Mouse (Mus musculus): ENCODE results near the gene Mettl7a2.

Mettl7a2 gene

DNA sequence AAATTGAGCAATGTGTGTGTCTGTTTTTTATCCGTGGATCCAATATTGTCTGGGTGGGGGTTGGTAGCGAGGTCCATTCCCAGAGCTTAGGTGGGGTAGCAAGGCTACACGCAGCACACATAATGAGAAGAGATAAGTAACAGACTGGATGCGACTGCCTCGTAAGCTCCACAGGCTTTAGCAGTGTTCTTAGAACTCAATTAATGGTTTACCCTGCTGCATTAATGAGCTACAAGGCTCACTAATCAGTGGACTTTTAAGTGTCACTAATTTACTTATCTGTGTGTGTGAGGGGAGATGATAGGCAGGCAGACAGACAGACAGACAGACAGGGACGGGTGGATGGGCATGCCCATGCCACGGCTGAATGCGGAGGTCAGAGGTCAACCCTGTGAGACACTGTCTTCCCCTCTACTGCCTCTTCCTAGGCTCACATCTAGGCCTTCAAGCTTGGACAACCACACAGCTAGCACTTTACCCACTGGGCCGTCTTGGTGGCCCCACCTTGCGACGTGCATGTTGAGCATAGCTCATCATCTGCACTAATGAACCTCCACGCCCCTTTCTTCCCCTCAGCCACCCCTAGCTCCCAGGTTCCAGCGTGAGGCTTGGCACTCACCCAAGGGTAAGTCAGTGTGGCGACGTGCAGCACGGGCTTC, 47.7 kb downstream of the Mettl7a2 start:
- peak; percentile 58 for DNase-seq (ENCODE audit: low spot score)

DNA sequence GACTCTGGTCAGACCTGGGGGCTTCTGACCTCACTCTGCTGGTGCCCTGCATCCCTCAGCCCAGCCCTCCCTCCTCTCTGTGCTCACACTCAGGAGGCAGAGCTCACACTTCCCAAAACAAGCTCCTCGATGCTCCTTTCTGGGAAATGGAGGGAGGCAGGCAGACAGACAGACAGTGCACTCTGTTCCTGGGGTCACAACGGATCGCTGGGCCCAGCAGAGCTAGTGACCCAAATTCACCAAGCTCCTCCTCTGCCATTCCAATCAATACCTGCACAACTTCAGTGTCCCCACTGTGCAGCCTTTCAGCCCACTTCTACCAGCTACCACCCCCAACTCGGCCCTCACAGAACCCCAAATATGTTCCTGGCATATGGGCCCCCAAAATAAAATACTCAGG, 48.8 kb downstream of the Mettl7a2 start:
- no peak for DNase-seq (ENCODE audit: low spot score)

DNA sequence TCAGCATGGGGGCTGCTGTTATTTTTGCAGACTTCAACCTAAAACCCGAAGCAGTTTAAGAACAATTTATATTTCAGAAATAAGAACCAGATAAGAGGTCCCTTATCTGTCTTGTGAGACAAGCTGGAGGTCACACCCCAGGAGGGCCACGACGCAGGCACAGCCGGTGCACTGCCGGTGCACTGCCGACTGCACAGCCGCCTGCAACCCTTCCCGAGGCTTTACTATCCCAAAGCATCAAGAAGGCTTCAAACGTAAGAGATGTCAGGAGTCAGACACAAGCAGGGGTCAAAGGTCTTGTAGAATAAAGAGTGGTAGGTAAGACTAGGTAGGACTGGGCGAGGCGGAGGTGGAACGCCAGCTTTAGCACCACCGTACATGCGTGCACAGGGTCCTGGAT, 49.3 kb downstream of the Mettl7a2 start:
- DNase-seq (ENCODE audit: low spot score): no peak

DNA sequence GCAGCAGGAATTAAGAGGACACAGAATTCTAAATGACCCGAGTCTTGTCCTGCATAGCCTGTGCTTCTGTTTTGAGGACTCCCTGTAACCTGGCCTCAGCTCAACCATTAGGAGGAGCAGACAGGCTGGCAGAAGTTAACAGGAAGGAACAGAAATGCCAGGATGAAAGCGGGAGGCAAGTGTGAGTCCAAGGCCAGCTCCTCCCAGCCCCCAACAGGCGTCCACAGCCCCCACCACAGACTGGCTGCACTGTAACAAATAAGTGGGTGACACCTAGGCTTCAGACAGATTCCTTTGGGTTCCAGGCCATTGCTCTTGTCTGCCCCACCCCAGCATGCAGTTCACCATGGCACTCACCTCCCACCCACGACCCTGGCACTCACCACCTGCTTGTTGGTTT, 49.8 kb downstream of the Mettl7a2 start:
- no peak for DNase-seq (ENCODE audit: low spot score)

DNA sequence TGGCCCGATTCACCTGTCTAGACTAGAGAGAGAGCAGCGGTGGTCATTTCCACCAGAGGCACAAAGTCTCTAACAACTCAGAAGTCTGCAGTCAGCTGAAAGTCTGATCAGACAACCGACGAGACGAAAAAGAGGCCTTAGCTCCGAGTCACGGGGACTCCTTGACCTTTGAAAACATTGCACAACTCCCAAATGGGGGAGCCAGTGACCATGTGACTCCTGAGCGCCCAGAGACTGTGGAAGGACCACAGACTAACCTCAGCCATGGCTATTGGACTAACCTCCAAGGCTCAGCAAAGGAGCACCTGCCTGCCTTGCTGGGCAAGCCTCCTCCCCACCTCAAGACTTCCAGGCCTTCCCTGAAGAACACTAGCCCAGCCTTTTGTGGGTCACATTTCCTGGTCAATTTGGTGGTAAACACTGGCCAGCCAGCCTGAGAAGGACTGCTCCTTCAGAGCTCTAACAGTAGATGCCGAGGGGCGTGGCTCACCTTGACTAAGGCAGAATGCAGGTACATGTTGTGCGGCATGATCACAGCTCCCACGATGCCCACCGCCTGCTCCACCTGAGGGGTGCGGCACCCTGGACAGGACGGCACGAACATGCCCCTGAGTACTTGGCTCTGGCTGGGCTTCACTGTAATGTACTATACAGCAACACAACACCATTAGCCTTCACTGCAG, 50.5 kb downstream of the Mettl7a2 start:
- DNase-seq (ENCODE audit: low spot score): no peak

DNA sequence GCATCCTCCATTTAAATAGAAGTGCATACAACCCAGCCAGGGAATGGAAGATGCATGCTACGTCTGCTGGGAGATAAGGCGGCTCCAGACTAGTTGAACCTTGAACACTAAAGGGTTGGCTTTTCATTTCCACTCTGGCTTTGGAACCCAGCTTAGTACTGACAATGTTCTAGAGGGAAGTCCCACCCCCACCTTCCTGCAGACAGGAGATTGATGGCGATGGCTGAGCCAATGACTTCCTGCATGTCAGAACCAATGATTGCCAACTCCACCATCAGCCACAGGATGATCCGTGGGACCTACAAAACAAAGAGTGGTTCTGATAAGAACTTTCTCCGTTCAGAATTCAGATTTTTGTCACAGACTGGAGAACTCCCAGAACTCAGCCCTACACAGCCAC, 53.1 kb downstream of the Mettl7a2 start:
- DNase-seq (ENCODE audit: low spot score): no peak

DNA sequence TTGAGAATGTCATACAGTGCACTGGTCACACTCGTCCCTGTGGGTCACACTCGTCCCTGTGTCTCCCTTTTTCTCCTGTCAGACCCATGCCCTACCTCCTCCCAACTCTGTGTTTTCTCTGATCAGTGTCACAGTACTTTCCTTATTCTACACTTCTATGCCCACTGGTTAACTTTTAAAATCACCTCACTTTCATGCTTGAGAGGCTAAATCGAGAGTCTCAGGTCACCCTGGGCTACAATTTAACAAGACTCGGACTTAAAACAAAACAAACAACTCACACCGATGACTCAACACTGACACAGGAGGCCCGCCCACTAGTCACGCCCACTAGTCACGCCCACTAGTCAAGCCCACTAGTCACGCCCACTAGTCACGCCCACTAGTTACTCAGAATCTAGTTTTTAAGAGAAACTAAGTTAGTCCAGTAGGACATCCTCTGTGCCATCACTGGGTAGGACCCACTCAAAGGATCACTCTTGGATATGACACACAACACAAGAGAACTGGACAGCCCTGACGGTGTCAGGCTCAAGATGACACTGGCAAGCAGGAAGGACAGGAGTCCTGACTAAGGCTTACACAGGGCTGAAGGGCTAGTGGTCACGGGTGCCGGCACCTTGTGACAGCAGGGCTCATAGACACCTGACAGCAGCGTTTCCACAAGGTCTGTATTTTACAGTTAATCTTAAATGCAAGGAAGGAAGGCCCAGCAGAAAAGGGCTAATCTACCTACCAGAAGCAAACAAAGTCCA, 58.1 kb downstream of the Mettl7a2 start:
- no peak for DNase-seq (ENCODE audit: low spot score)
